Mouse (Mus musculus) stomach, postnatal 0 days (tissue): ENCODE results near the gene Tox2. TPM values are rescaled to one million over a fixed set of nuclear protein-coding genes. Genes with fewer than 3 reads are reported as not detected.

Experiments used
- ATAC-seq: fragments of 200-750 bp; cut with Nextera tagmentation; 2 replicates; pipeline ENCODE4 v1.8.0; 2017; ENCODE audit not compliant: low FRiP score, low TSS enrichment
- DNase-seq: peaks from one replicate; pipeline ENCODE4 v3.0.0-alpha.2; 2016; ENCODE audit warnings: low spot score
- H3K27ac ChIP-seq: fragments of 300-500 bp; sonication (generic); replicated peaks from 2 replicates; pipeline ENCODE4 v1.5.1; 2014; ENCODE audit warnings: mild to moderate bottlenecking, control low read depth
- H3K27me3 ChIP-seq: fragments of 300-500 bp; sonication (generic); 2 replicates; pipeline ENCODE4 v1.6.1; 2014; ENCODE audit warnings: low read length; ENCODE audit not compliant: control insufficient read depth, insufficient read depth
- H3K36me3 ChIP-seq: fragments of 300-500 bp; sonication (generic); 2 replicates; pipeline ENCODE4 v1.6.1; 2014; ENCODE audit warnings: low read length, mixed read lengths; ENCODE audit not compliant: control insufficient read depth, insufficient read depth
- H3K4me1 ChIP-seq: fragments of 300-500 bp; sonication (generic); replicated peaks from 2 replicates; pipeline ENCODE4 v1.6.1; 2014; ENCODE audit warnings: antibody characterized with exemption; ENCODE audit not compliant: control insufficient read depth, insufficient read depth
- H3K4me2 ChIP-seq: fragments of 300-500 bp; sonication (generic); replicated peaks from 2 replicates; pipeline ENCODE4 v1.6.1; 2014; ENCODE audit warnings: low read depth, mild to moderate bottlenecking, control low read depth, moderate library complexity
- H3K4me3 ChIP-seq: fragments of 300-500 bp; sonication (generic); 2 replicates; pipeline ENCODE4 v1.5.1; 2014; ENCODE audit warnings: low read depth, low read length, control low read depth
- H3K9ac ChIP-seq: fragments of 300-500 bp; sonication (generic); 2 replicates; pipeline ENCODE4 v1.6.1; 2014; ENCODE audit warnings: mild to moderate bottlenecking, low read length, control low read depth, mixed read lengths
- H3K9me3 ChIP-seq: fragments of 300-500 bp; sonication (generic); 2 replicates; pipeline ENCODE4 v1.6.1; 2016; ENCODE audit warnings: low read length; ENCODE audit not compliant: control insufficient read depth
- CTCF ChIP-seq: IDR thresholded peaks from 2 replicates; pipeline ENCODE4 v1.5.1; 2016; ENCODE audit warnings: antibody characterized with exemption, low read depth, mild to moderate bottlenecking, moderate library complexity
- EP300 ChIP-seq: optimal IDR thresholded peaks from 2 replicates; pipeline ENCODE3; 2016; ENCODE audit warnings: antibody characterized with exemption
- WGBS: fragments of 180-500 bp; shearing (Covaris S2); extraction: QIAGEN DNeasy Blood & Tissue Kit; methylation state at CpG from one replicate; pipeline ENCODE4 v1.1.7; 2014; 5-methylcytosine and 5-hydroxymethylcytosine counted together
- polyA plus RNA-seq: library from polyadenylated mRNA; unstranded; fragments of >200 nt; fragmentation: Nextera tagmentation; extraction: Ambion mirVana; gene quantifications from 2 replicates; pipeline ENCODE4 v1.2.1, GENCODE M21; 2015

Gene Tox2
- polyA plus RNA-seq, 1 experiment from 2014 or later: 0.98 TPM

DNA sequence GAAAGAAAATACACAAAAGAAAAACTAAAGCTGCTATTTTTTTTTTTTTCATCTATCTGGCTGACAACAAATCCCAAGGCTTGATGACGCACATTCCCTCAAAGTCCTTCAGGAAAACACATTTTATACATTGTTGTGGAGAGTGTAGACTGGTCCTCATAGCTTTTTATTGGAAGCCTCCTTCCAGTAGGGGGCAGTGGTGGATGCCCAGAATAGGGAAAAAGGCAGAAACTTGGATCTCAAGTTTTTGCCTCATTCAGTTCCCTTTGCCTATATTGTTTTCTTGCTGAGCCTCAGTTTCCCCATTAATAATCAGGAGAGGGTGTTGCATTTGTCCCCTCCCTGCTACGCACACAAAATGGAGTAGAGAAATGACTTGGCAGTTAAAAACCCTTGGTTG is 49.7 kb downstream of the Tox2 start:
- Histone ChIP-seq H3K27ac (no peak overlapping the region), H3K4me2 (no peak overlapping the region), H3K9me3 (no peaks in the 10 kb centered on the region), H3K4me1 (peaks cover 2% of the 10 kb centered on the region; the same call in 1 of the 2 replicates), H3K27me3 (no peaks in the 10 kb centered on the region), H3K9ac (no peak overlapping the region), H3K4me3 (no peak overlapping the region), H3K36me3 (no peaks in the 10 kb centered on the region)
- no peak for DNase-seq
- WGBS: 93% methylated on average over 2 of the region's 2 CpGs
- TF ChIP-seq CTCF (peak; percentile 63), EP300 (no peak)
- ATAC-seq: no peak

GRCm38 (mm10) chr2:163253248-163254099 is 50.5 kb downstream of the Tox2 start:
- Histone ChIP-seq H3K4me2 (no peak overlapping the region), H3K27me3 (no peaks in the 10 kb centered on the region), H3K9ac (0 out of 2 replicates have a peak overlapping the region, but pooled peaks have one; percentile 13), H3K27ac (peak overlapping the region; percentile 4; the same call in 1 of the 2 replicates), H3K36me3 (no peaks in the 10 kb centered on the region), H3K9me3 (no peaks in the 10 kb centered on the region), H3K4me1 (peaks cover 2% of the 10 kb centered on the region; the same call in 1 of the 2 replicates), H3K4me3 (no peak overlapping the region)
- TF ChIP-seq EP300: no peak
- no peak for TF ChIP-seq CTCF
- no peak for DNase-seq
- ATAC-seq: peak; percentile 73; the same call in 1 of the 2 replicates
- WGBS: 39% methylated on average over 22 of the region's 22 CpGs

DNA sequence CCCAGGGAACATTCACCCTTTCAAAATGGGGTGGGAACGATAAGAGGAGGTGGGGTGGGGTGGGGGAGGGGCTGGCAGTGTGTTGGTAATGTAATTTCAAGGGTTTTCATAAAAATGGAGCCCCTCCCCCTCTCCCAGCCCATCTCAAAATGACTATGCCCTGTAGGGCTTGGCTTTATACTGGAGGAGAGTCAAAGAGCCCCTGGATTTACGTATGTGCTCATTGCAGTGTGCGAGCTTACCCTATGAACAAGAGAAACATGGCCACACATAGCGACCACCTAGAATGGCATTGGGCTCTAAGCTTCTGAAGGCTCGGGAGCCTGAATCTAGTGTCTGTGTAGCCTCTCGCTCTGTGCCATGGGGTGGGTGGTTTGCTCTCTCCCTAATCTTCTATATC is 51.3 kb downstream of the Tox2 start:
- ATAC-seq: no peak
- H3K27ac ChIP-seq: no peak overlapping the region
- no peak for TF ChIP-seq EP300
- TF ChIP-seq CTCF: no peak
- no peaks in the 10 kb centered on the region for H3K36me3 ChIP-seq
- H3K4me1 ChIP-seq: peaks cover 2% of the 10 kb centered on the region; the same call in 1 of the 2 replicates
- no peak overlapping the region for H3K4me2 ChIP-seq
- no peaks in the 10 kb centered on the region for H3K9me3 ChIP-seq
- H3K9ac ChIP-seq: no peak overlapping the region
- no peak for DNase-seq
- H3K4me3 ChIP-seq: no peak overlapping the region
- 88% methylated on average over 6 of the region's 6 CpGs for WGBS
- no peaks in the 10 kb centered on the region for H3K27me3 ChIP-seq

DNA sequence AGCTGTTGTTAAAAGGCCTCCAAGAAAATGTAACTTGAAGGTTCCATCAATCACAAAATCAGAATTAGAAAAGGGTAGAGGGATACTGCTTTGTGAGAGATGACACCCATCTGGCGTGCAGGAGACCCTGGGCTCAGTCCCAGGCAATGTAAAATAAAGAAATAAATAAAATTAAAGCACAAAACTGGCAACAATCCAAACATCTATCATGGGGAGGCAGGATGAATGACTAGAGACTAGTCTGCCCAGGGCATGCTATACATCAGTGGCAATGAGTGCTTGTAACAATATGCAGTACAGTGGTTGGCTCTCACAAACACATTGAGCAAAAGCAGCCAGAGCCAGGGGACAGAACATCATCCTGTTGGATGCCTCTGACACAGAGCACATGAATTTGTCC is 53.8 kb downstream of the Tox2 start:
- no peak overlapping the region for H3K27ac ChIP-seq
- no peak overlapping the region for H3K4me2 ChIP-seq
- DNase-seq (no peak), ATAC-seq (no peak)
- no peaks in the 10 kb centered on the region for H3K9me3 ChIP-seq
- H3K9ac ChIP-seq: no peak overlapping the region
- H3K27me3 ChIP-seq: no peaks in the 10 kb centered on the region
- TF ChIP-seq EP300 (no peak), CTCF (no peak)
- H3K4me3 ChIP-seq: no peak overlapping the region
- H3K4me1 ChIP-seq: peaks cover 2% of the 10 kb centered on the region; the same call in 1 of the 2 replicates
- H3K36me3 ChIP-seq: no peaks in the 10 kb centered on the region
- WGBS: 53% methylated on average over 1 of the region's 1 CpGs

GRCm38 (mm10) chr2:163261362-163262054 is 58.6 kb downstream of the Tox2 start:
- Histone ChIP-seq H3K27me3 (no peaks in the 10 kb centered on the region), H3K4me2 (no peak overlapping the region), H3K9me3 (no peaks in the 10 kb centered on the region), H3K4me1 (no peaks in the 10 kb centered on the region), H3K9ac (no peak overlapping the region), H3K36me3 (no peaks in the 10 kb centered on the region), H3K4me3 (no peak overlapping the region), H3K27ac (no peak overlapping the region)
- WGBS: 64% methylated on average over 6 of the region's 6 CpGs
- no peak for TF ChIP-seq EP300
- TF ChIP-seq CTCF: no peak
- DNase-seq: no peak
- peak; percentile 68 for ATAC-seq

GRCm38 (mm10) chr2:163262055-163262420 is 59.1 kb downstream of the Tox2 start:
- no peak overlapping the region for H3K27ac ChIP-seq
- 84% methylated on average over 4 of the region's 4 CpGs for WGBS
- no peaks in the 10 kb centered on the region for H3K36me3 ChIP-seq
- H3K9ac ChIP-seq: no peak overlapping the region
- H3K4me2 ChIP-seq: no peak overlapping the region
- no peaks in the 10 kb centered on the region for H3K4me1 ChIP-seq
- TF ChIP-seq EP300 (no peak), CTCF (no peak)
- no peaks in the 10 kb centered on the region for H3K27me3 ChIP-seq
- DNase-seq (no peak), ATAC-seq (no peak)
- H3K4me3 ChIP-seq: no peak overlapping the region
- no peaks in the 10 kb centered on the region for H3K9me3 ChIP-seq
